Mouse (Mus musculus): ENCODE results near the gene Rin2. TPM values are rescaled to one million over a fixed set of nuclear protein-coding genes. Genes with fewer than 3 reads are reported as not detected.

Gene Rin2
- total RNA-seq, 2 experiments from 2014 or later: 1.1 to 2.5 TPM

DNA sequence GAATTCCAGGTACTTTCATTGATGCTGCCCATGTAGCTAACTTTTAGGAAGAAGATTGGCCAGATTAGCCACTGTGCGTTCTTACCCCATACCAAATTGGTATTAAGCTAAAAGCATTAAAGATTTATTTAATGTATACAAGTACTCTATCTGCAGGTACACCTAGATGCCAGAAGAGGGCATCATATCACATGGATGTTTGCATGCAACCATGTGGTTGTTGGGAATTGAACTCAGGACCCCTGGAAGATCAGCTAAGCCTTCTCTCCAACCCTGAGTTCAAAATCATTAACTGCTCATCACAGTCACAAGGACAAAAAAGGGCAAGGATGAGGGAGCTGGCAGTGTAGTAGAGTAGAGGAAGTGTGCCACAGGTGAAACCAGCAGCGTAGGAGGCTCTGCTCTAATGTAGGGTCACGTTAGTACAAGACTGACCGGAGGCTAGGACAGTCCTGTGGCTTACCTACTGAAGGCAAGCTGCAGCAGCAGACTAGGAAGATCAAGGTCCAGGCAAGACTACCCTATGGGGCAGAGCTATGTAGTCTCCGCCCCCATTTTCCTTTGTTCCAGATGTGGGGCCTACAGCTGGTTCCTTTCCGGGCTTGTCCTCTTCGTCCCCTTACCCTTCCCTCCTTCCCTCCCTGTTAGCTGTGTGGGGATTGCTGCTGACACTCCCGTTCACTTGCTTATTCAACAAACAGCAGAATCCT lies 246.1 kb downstream of the Rin2 start:
- no peak for ATAC-seq (replicated peaks; ENCODE audit: low FRiP score, poor library complexity, severe bottlenecking)

DNA sequence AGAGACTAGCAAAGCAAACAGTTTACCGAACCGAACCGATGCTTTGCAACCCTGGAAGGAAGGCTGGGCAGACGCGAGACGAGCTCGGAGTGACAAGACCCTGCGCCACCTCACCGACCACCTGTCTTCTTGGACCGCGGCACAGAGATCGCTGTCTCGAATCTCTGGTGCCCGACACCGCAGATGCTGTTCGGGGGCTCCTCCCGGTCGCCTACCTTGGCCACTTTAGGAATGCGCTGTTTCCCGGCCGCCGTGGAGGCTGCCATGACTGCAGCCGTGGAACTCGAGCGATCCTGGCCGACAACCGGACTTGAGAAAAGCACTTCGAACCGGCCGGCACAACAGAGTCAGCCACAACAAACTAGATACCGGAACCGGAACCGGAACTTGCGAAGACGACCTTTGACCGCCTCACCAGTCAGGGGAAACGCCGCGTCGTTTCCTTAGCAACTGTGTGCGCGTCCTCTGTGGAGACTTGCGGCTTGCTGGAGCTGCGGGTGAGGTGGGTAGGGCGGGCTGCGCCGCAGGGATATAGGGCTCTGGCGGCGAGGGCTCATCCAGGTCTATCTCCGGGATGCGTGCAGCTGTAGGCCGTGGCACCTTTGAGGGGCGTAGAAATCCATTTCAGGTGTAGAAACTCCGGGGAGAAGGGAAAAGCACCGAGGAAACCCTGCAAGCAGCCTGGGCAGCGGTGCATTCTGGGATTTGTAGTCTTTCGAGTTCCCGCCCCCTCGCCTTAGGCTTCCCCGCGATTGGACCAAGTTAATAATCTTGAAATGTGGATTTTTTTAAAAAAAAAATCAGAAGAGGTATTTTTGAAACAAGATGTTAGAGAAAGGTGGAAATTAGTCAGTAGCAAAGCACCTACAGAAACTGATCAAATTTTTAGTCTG lies 259.6 kb downstream of the Rin2 start, which contains the start of the genes Cfap61 and Crnkl1:
Gene Cfap61 (plus strand): TSS at position 446 of the 893 bp plus-strand sequence.
Gene Crnkl1 (minus strand): TSS at position 676 of the 893 bp plus-strand sequence.
- peak; percentile 98 for ATAC-seq (replicated peaks; ENCODE audit: low FRiP score, poor library complexity, severe bottlenecking)

DNA sequence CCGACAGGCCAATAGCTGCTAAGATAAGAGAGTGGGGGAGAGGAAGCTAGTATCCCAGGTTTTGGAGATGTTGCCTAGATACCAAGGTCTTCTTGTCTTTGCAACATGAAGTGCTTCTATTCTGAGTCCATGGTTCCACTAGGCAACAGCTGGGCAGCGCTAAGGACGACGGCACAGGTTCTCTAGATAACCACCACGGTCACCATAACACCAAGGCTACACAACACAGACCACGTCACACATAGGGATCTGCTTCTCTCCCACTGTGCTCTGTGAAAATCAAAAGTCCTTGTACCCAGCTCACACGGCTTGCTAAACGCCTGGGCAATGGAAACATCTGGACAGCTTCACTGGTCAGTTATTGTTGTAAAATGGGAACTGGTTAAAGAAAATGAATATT lies 262.0 kb downstream of the Rin2 start:
- no peak for ATAC-seq (replicated peaks; ENCODE audit: low FRiP score, poor library complexity, severe bottlenecking)

Other genes with a start within 250 kb of the Rin2 start
- gene Naa20, start 226.9 kb downstream of the Rin2 start, total RNA-seq (2015; ENCODE audit: low replicate concordance): 8.3 and 9.6 TPM in 2 replicates
- 18.1 and 19.7 TPM in 2 replicates for gene Naa20, start 226.9 kb downstream of the Rin2 start, total RNA-seq (2017; ENCODE audit: low replicate concordance)